Mouse (Mus musculus) MEL (cell line): ENCODE results near the gene Pycr1.

Experiments used
- CTCF ChIP-seq, 3 experiments: IDR thresholded peaks in 2 of 3; conservative IDR thresholded peaks in 1 of 3; 2 replicates each; pipeline ENCODE4 v1.5.1; 2011 to 2012; ENCODE audit warnings: low read length in 3 of 3, low read depth in 2 of 3, mild to moderate bottlenecking in 2 of 3, improper control_type of control experiment in 1 of 3, inconsistent platforms in 1 of 3, mixed read lengths in 1 of 3, moderate library complexity in 1 of 3; ENCODE audit not compliant: control insufficient read depth in 1 of 3, insufficient read depth in 1 of 3, poor library complexity in 1 of 3, severe bottlenecking in 1 of 3
- EP300 ChIP-seq, 2 experiments: IDR thresholded peaks; 2 replicates each; pipeline ENCODE4 v1.6.1; 2011; ENCODE audit warnings: improper control_type of control experiment in 2 of 2, low read length in 2 of 2, low read depth in 1 of 2, mild to moderate bottlenecking in 1 of 2
- GATA1 ChIP-seq: IDR thresholded peaks from 2 replicates; pipeline ENCODE4 v1.6.1; 2011; ENCODE audit warnings: low read depth, low read length, improper control_type of control experiment
- MAX ChIP-seq: IDR thresholded peaks from 2 replicates; pipeline ENCODE4 v1.6.1; 2011; ENCODE audit warnings: low read length, improper control_type of control experiment
- MYC ChIP-seq: IDR thresholded peaks from 2 replicates; pipeline ENCODE4 v1.6.1; 2011; ENCODE audit warnings: low read depth, mild to moderate bottlenecking, low read length, improper control_type of control experiment, moderate library complexity
- POLR2A ChIP-seq, 2 experiments: IDR thresholded peaks; 2 replicates each; pipeline ENCODE4 v1.6.1; 2011 to 2012; ENCODE audit warnings: low read length in 2 of 2, mild to moderate bottlenecking in 2 of 2, control low read depth in 1 of 2, improper control_type of control experiment in 1 of 2, low read depth in 1 of 2, moderate library complexity in 1 of 2; ENCODE audit not compliant: control insufficient read depth in 1 of 2, insufficient read depth in 1 of 2, poor library complexity in 1 of 2
- TAL1 ChIP-seq: IDR thresholded peaks from 2 replicates; pipeline ENCODE4 v1.6.1; 2012; ENCODE audit warnings: mild to moderate bottlenecking, inconsistent platforms, low read length, moderate library complexity, mixed read lengths

GRCm38 (mm10) chr11:120634810-120635209 is 8.8 kb downstream of the Pycr1 start:
- no peak for TF ChIP-seq MAX
- TF ChIP-seq CTCF (IDR thresholded peaks at IDR 0.05 in 2 of 3, conservative IDR thresholded peaks at IDR 0.05 in 1 of 3; ENCODE audit: control insufficient read depth in 1 of 3, insufficient read depth in 1 of 3, low read depth in 2 of 3, low read length in 3 of 3, poor library complexity in 1 of 3, severe bottlenecking in 1 of 3) = no peak
- TF ChIP-seq POLR2A (IDR thresholded peaks at IDR 0.05; ENCODE audit: control insufficient read depth in 1 of 2, insufficient read depth in 1 of 2, low read depth in 1 of 2, low read length in 2 of 2, poor library complexity in 1 of 2) = no peak
- no peak for TF ChIP-seq GATA1
- no peak for TF ChIP-seq TAL1
- TF ChIP-seq EP300 (IDR thresholded peaks at IDR 0.05; ENCODE audit: low read depth in 1 of 2, low read length in 2 of 2) = no peak
- TF ChIP-seq MYC = no peak
